Mouse (Mus musculus) 3T3-L1 (cell line): ENCODE measurements around the gene Ank2.

Source experiments
- DNase-seq: peaks from one replicate; pipeline ENCODE4 v3.0.0-alpha.2; 2015; ENCODE audit warnings: low read depth, low spot score

Ank2 gene

GRCm38 (mm10) chr3:127126220-127126619 lies 372.9 kb downstream of the Ank2 start:
- DNase-seq, result no peak

DNA sequence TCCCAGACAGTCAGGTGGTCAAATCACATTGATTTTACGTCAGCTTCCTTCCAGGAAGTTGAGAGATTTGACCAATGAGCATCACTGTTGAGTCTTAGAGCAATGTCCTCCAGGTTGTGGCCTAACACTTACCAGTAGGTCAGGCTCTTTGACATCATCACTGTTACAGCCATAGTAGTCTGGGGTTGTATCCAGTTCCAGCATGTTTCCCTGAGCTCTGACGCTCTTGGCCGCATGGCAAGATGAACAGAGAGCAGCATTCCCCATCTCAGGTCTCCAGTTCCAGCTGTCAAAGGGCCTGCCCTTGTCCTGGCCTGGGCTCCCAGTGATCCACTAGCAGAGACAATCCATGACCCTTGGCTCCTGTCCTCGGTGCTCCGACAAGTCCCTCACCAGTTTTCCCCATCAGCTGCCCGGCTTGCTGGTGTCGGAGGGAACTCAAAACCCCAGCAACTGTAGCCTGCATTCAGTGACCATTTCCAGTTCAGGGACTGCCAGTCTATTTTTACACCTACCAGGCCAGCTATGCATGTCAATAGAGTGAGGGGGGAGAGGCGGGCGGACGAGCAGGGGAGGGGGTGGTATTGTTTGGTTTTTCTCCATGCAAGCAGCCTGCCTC lies 374.7 kb downstream of the Ank2 start:
- DNase-seq, result no peak

DNA sequence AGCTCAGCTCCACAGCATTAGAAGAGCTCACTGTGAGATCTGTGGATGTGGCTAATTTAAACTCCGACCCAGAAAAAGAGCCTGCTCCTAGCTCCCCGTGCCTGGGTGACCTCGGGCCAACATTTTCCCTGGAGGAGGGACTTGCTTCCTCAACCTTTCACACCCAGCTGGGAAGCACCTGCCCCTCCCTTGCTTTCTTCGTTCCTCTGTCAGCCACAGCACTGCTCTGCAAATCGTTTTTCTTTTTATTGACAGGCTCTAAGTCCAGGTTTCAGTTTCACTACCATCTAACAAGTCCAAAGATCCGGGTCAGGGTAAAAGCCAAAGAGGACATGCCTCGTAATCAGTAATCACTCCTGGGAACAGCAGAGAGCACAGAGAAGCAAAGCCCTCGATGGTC lies 375.8 kb downstream of the Ank2 start:
- no peak for DNase-seq

DNA sequence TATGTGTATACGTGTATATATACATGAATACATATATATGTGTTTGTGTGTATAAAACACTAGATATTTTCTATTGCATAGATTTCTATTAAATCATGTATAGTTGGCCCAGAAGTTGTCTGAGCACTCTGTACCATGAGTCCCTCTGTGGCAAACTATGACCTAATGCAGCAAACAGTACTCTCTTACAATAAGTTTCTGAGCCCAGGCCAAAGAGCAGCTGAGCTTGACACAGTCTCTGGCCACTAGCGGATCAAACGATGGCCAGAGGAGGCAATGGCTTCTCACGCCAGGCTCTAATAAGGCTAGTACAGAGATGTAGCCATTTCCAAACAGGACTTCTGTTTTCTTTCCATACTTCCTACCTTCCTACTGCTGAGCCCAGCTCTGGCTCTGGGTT lies 380.4 kb downstream of the Ank2 start:
- DNase-seq, result no peak

- no peak for DNase-seq
These were observed 382.9 kb downstream of the Ank2 start for GRCm38 (mm10) chr3:127116226-127116625.

- DNase-seq, result no peak
These were observed 385.9 kb downstream of the Ank2 start for GRCm38 (mm10) chr3:127113238-127113637.

DNA sequence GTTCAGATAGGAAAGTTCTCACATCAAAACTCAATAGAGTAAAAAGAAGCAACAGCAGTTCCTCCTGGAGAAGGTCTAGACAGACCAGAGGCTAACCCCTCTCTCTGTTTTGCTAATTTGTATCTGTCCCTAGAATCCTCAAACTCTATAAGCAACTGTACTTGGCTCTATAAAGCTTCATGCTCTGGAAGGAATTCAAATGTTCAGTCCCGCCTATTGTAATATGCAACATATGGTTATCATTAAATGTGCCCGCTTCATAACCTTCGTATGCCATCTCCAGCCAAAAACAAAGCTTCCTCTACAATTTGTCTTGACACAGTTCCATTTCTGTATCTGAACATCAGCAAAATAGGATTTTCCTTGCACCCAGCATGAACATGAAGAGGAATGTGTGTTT lies 389.7 kb downstream of the Ank2 start:
- DNase-seq, result peak; percentile 74

DNA sequence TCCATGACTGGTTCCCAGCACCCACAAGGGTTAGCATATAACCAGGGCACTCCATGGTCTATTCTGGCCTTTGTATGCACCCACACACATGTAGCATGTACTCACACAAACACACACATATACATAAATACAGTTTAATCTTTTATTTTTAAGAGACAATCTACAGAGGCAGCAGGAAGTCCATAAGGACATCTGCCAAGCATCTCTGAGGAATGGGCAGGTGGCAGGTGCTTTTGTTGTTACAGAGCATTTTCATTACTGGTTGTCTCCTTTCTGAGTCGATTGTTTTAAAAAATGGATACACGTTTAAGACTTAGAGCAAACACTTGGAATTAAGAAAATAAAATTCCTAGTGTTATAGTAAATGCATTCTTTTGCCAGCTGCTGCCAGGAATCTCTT lies 390.7 kb downstream of the Ank2 start:
- DNase-seq, result no peak

GRCm38 (mm10) chr3:127107281-127107680 lies 391.9 kb downstream of the Ank2 start:
- peak; percentile 91 for DNase-seq

- DNase-seq, result no peak
These were observed 397.8 kb downstream of the Ank2 start for GRCm38 (mm10) chr3:127101326-127101725.

GRCm38 (mm10) chr3:127097745-127098144 lies 401.4 kb downstream of the Ank2 start:
- no peak for DNase-seq

- no peak for DNase-seq
These were observed 402.0 kb downstream of the Ank2 start for GRCm38 (mm10) chr3:127097106-127097505.

GRCm38 (mm10) chr3:127093631-127094030 lies 405.5 kb downstream of the Ank2 start:
- DNase-seq, result no peak

- no peak for DNase-seq
These were observed 411.6 kb downstream of the Ank2 start for GRCm38 (mm10) chr3:127087574-127087973.

GRCm38 (mm10) chr3:127086834-127087506 lies 412.2 kb downstream of the Ank2 start:
- no peak for DNase-seq

GRCm38 (mm10) chr3:127077369-127077768 lies 421.8 kb downstream of the Ank2 start:
- DNase-seq, result no peak

- DNase-seq, result peak; percentile 36
These were observed 423.4 kb downstream of the Ank2 start for GRCm38 (mm10) chr3:127075531-127076280.

GRCm38 (mm10) chr3:127071471-127071870 lies 427.7 kb downstream of the Ank2 start:
- DNase-seq, result peak; percentile 21

DNA sequence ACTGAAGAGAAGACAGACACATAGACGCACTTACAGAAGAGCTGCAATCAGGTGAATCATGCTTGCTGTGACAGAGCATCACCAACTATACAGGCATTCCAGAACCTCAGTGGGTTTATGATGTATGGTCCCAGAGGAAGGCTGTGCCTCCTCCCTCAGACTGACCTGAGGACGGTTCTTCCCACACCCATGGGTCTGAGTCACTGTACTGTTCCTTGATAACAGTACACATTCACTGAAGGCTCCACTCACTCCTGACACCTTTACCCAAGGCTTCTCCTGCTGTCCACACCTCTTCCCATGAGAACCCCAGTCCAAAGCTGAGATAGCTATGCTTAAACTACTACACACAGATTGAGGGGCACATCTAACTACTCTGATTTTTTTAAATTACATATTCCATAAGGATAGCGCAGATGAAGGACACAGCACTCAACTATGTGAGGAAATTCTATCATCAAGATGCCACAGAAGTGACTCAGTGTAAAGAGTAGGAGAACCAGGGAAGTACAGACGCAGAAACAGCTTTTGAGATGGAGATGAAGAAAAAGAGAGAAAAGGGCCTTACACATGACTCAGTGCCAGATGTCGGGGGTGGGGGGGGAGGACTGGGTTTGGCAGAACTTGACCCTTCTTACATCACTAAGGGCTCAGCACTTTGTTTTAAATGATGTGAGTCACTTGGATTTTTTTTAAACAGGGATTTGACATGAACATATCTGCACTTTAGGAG lies 435.3 kb downstream of the Ank2 start:
- peak; percentile 97 for DNase-seq

DNA sequence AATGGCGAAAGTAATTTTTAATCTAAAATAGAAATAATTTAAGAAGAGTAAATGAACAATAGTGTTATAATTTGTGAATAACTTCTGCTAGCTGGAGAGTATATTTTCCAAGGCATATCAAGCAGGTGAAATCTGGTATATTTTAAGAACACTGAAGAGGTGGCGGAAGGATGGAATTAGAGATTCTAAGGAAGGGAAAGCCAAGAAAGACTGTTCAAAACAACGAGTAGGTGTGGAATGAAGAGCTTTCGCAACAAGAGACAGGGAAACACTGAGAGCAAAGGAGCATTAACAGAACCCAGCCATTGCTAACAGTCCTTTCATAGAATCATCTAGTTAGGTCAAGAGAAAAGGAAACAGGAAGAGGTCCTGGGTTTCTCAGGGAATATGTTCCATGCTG lies 439.5 kb downstream of the Ank2 start:
- DNase-seq, result no peak

GRCm38 (mm10) chr3:127041288-127041687 lies 457.9 kb downstream of the Ank2 start:
- DNase-seq, result no peak

DNA sequence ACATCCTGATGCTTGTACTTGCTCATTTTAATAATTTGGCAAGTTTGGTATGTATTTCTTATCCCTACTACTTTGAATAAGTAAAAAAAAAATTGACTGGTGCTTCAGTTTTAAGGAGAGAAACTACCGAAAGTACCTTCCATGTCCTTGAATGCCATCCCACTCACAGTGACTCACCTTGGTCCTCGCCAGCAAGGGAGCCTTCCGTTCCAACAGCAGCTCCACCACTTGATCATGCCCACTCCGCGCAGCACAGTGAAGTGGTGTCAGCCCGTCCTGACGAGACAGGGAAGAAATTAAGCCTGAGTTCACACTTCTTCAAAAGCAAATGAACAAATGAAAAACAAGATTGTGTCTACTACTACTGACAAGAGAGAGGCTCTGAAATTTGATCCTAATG lies 460.6 kb downstream of the Ank2 start:
- DNase-seq, result no peak
